Mouse (Mus musculus) G1E (cell line): ENCODE measurements around the gene Unc5cl.

Experiments
- CTCF ChIP-seq: IDR thresholded peaks from 2 replicates; pipeline ENCODE4 v1.5.1; 2012; ENCODE audit warnings: low read depth, low read length, inconsistent platforms, mixed read lengths
- GATA1 ChIP-seq: IDR thresholded peaks from 2 replicates; pipeline ENCODE4 v1.6.1; 2012; ENCODE audit warnings: borderline replicate concordance, low read length, inconsistent platforms, mixed read lengths
- TAL1 ChIP-seq: conservative IDR thresholded peaks from 2 replicates; pipeline ENCODE4 v1.6.1; 2012; ENCODE audit warnings: low read depth, low read length, inconsistent platforms, mixed read lengths

DNA sequence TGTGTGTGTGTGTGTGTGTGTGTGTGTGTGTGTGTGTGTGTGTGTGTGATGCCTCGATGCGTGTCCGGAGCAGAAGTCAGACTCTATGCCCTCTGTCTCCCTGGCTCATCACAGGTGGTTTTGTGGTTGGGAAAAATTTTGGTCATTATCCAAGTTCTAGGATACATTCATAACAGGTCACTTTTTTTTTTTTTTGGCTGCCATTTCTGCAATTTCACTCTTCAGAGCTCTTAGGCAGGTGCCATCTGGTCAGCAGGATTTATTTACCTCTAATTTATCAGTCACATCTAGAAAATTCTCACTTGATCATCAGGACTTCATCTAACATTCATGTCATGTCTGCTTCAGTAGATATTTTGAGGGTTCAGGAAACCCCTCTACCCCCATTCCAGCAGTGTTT lies 65.7 kb downstream of the Unc5cl start:
- no peak for TF ChIP-seq CTCF
- TF ChIP-seq GATA1, result no peak
- TF ChIP-seq TAL1, result no peak
